Mouse (Mus musculus) ES-Bruce4 (cell line): ENCODE measurements around the gene Trim69. TPM values are rescaled to one million over a fixed set of nuclear protein-coding genes. Genes with fewer than 3 reads are reported as not detected.

ENCODE experiments used
- H3K27ac ChIP-seq: 2 replicates; pipeline ENCODE4 v1.5.1; 2012; ENCODE audit warnings: low read length, inconsistent platforms; ENCODE audit not compliant: insufficient read depth
- H3K27me3 ChIP-seq: 2 replicates; pipeline ENCODE4 v1.6.1; 2012; ENCODE audit warnings: mild to moderate bottlenecking, low read length, inconsistent platforms; ENCODE audit not compliant: control insufficient read depth, poor library complexity, insufficient read depth, severe bottlenecking
- H3K36me3 ChIP-seq: 2 replicates; pipeline ENCODE4 v1.6.1; 2012; ENCODE audit warnings: inconsistent platforms, mild to moderate bottlenecking, low read length, moderate library complexity; ENCODE audit not compliant: control insufficient read depth, poor library complexity, insufficient read depth, severe bottlenecking
- H3K4me1 ChIP-seq: one replicate; pipeline ENCODE4 v1.8.1; 2011; ENCODE audit warnings: low read length; ENCODE audit not compliant: control insufficient read depth, insufficient read depth
- H3K4me3 ChIP-seq: 2 replicates; pipeline ENCODE4 v1.5.1; 2011; ENCODE audit warnings: low read depth, mild to moderate bottlenecking, low read length
- H3K9ac ChIP-seq: 2 replicates; pipeline ENCODE4 v1.6.1; 2012; ENCODE audit warnings: low read depth, mild to moderate bottlenecking, inconsistent platforms; ENCODE audit not compliant: poor library complexity, severe bottlenecking
- H3K9me3 ChIP-seq: replicated peaks from 2 replicates; pipeline ENCODE4 v1.6.1; 2012; ENCODE audit warnings: mild to moderate bottlenecking, low read length, inconsistent platforms; ENCODE audit not compliant: control insufficient read depth, poor library complexity, insufficient read depth, severe bottlenecking
- CTCF ChIP-seq: IDR thresholded peaks from one replicate; pipeline ENCODE4 v1.8.1; 2011; ENCODE audit warnings: low read depth, low read length
- EP300 ChIP-seq: IDR thresholded peaks from 2 replicates; pipeline ENCODE4 v1.6.1; 2011; ENCODE audit warnings: low read depth, low read length; ENCODE audit not compliant: insufficient read depth
- POLR2A ChIP-seq: IDR thresholded peaks from one replicate; pipeline ENCODE4 v1.8.1; 2011; ENCODE audit warnings: low read length; ENCODE audit not compliant: insufficient read depth
- polyA plus RNA-seq: library from polyadenylated mRNA; stranded (reverse); fragments of >200 nt; gene quantifications from 2 replicates; pipeline ENCODE4 v1.2.4, GENCODE M21; 2011; ENCODE audit warnings: low read depth; ENCODE audit not compliant: missing spikeins, insufficient read depth, insufficient read length

Trim69 gene
- polyA plus RNA-seq, 1 experiment, result 0.43 TPM

GRCm38 (mm10) chr2:122127635-122128034 lies 32.9 kb upstream of the Trim69 start:
- Histone ChIP-seq H3K9me3 (no peaks in the 10 kb centered on the region), H3K9ac (no peak overlapping the region), H3K4me3 (no peak overlapping the region), H3K27me3 (no peaks in the 10 kb centered on the region), H3K27ac (no peak overlapping the region), H3K4me1 (peaks cover 10% of the 10 kb centered on the region), H3K36me3 (no peaks in the 10 kb centered on the region)
- TF ChIP-seq CTCF, result no peak
- no peak for TF ChIP-seq EP300
- TF ChIP-seq POLR2A, result no peak

- peaks cover 2% of the 10 kb centered on the region for H3K4me1 ChIP-seq
- no peaks in the 10 kb centered on the region for H3K9me3 ChIP-seq
- H3K9ac ChIP-seq, result no peak overlapping the region
- H3K27ac ChIP-seq, result no peak overlapping the region
- no peak for TF ChIP-seq CTCF
- TF ChIP-seq EP300, result no peak
- TF ChIP-seq POLR2A, result no peak
- no peaks in the 10 kb centered on the region for H3K27me3 ChIP-seq
- no peak overlapping the region for H3K4me3 ChIP-seq
- H3K36me3 ChIP-seq, result no peaks in the 10 kb centered on the region
These were observed 28.4 kb upstream of the Trim69 start for GRCm38 (mm10) chr2:122132078-122132477.

GRCm38 (mm10) chr2:122132618-122133017 lies 27.9 kb upstream of the Trim69 start:
- no peak for TF ChIP-seq CTCF
- TF ChIP-seq POLR2A, result no peak
- TF ChIP-seq EP300, result no peak
- H3K9me3 ChIP-seq, result no peaks in the 10 kb centered on the region
- no peak overlapping the region for H3K9ac ChIP-seq
- no peak overlapping the region for H3K27ac ChIP-seq
- no peak overlapping the region for H3K4me3 ChIP-seq
- peaks cover 2% of the 10 kb centered on the region for H3K4me1 ChIP-seq
- no peaks in the 10 kb centered on the region for H3K27me3 ChIP-seq
- H3K36me3 ChIP-seq, result no peaks in the 10 kb centered on the region

GRCm38 (mm10) chr2:122137839-122138465 lies 22.5 kb upstream of the Trim69 start:
- Histone ChIP-seq H3K9ac (no peak overlapping the region), H3K27ac (no peak overlapping the region), H3K4me3 (no peak overlapping the region), H3K27me3 (no peaks in the 10 kb centered on the region), H3K36me3 (no peaks in the 10 kb centered on the region), H3K9me3 (no peaks in the 10 kb centered on the region), H3K4me1 (no peaks in the 10 kb centered on the region)
- no peak for TF ChIP-seq EP300
- no peak for TF ChIP-seq POLR2A
- TF ChIP-seq CTCF, result no peak

GRCm38 (mm10) chr2:122140815-122141214 lies 19.7 kb upstream of the Trim69 start:
- Histone ChIP-seq H3K9ac (no peak overlapping the region), H3K4me1 (no peaks in the 10 kb centered on the region), H3K27me3 (no peaks in the 10 kb centered on the region), H3K36me3 (no peaks in the 10 kb centered on the region), H3K9me3 (no peaks in the 10 kb centered on the region), H3K4me3 (no peak overlapping the region), H3K27ac (no peak overlapping the region)
- TF ChIP-seq EP300 (no peak), CTCF (no peak), POLR2A (no peak)

GRCm38 (mm10) chr2:122141332-122141967 lies 19.1 kb upstream of the Trim69 start:
- TF ChIP-seq EP300 (no peak), CTCF (no peak), POLR2A (no peak)
- no peak overlapping the region for H3K27ac ChIP-seq
- H3K27me3 ChIP-seq, result no peaks in the 10 kb centered on the region
- H3K4me1 ChIP-seq, result no peaks in the 10 kb centered on the region
- no peak overlapping the region for H3K9ac ChIP-seq
- H3K9me3 ChIP-seq, result no peaks in the 10 kb centered on the region
- no peaks in the 10 kb centered on the region for H3K36me3 ChIP-seq
- no peak overlapping the region for H3K4me3 ChIP-seq
